Mouse (Mus musculus) ZHBTc4 (cell line): ENCODE measurements around the gene Cd9.

Experiments used
- DNase-seq: peaks from one replicate; pipeline ENCODE4 v3.0.0-alpha.2; 2011; ENCODE audit warnings: low read depth, low spot score

Cd9 gene

DNA sequence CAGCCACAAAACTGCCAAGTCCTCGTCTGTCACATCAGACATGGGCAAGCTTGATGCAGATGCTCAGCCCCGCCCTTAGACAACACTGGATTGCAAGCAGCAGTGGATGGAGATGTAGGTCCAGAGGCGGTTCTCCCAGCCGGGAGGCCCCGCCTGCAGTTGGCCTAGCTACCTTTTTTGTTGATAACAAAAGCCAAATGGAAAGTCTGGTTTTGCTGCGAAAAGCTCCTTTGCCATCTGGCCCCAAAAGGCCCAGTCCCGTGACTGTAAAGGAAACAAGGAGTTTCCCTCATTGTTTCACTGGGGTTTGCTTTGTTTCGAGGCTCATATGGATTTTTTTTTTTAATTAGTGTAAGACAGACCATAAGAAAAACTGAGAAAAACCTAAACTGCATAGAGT, 18.5 kb downstream of the Cd9 start:
- peak; percentile 51 for DNase-seq

- no peak for DNase-seq
Observed at GRCm38 (mm10) chr6:125475184-125475583, 19.4 kb downstream of the Cd9 start.

- no peak for DNase-seq
Observed at GRCm38 (mm10) chr6:125473939-125474338, 20.7 kb downstream of the Cd9 start.

DNA sequence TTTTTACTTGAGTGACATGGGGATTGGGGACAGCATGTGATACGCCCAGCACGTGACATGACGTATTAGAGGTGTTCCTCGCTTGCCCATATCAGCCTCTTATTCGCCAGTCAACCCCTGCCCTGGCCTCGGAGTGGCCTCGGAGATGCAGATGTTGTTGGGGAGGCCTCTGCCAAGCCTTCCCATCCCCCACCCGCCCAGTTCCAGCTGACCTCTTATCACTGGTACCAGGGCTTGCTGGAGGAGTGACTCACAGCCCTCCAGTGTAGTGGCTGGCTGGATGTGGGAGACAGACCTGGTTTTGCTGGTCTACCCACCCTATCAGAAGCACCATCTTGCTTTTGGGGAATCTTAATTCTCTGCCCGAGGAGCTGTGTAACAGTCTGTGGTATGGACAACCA, 21.3 kb downstream of the Cd9 start:
- DNase-seq, result peak; percentile 75

DNA sequence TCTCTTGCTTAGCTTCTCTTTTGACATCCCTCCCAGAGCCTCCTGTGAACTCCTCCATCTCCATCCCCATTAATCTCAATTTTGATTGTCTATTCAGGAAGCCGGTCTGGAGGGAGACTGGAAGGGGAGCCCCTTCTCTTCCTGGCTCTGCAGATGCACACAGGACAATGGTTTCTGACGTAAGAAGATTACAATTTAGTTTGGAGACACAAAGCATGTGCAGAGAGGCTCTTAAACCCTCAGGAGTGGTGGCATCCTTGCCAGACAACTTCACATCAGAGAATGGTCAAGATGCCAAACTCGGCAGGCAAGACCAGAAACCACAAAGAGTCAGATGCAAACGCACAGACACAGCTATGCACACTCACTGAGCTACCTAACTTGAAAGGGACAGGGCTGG, 22.7 kb downstream of the Cd9 start:
- no peak for DNase-seq

- no peak for DNase-seq
Observed at GRCm38 (mm10) chr6:125471326-125471725, 23.3 kb downstream of the Cd9 start.

DNA sequence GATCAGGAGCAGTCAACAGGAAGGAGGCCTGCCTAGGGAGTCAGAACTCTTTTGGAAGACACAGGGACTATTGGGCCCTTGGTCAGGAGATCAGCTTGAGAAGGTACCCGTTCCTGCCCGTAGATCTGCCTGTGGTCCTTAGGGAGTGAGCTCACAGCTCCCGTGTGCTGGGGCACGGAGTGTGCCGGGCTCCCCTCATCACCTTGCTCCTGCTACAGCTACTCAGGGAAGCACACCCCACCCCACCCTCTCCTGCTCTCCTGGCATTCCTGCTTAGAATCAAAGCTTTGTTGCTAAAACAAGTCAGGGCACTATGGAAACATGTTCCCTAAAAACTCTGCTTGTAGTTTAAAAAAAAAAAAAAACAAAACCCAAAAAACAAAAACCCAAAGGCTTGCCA, 24.0 kb downstream of the Cd9 start:
- DNase-seq, result no peak

GRCm38 (mm10) chr6:125469222-125469621, 25.4 kb downstream of the Cd9 start:
- no peak for DNase-seq

GRCm38 (mm10) chr6:125468179-125468960, 26.2 kb downstream of the Cd9 start:
- peak; percentile 61 for DNase-seq

- peak; percentile 57 for DNase-seq
Observed at GRCm38 (mm10) chr6:125467301-125467715, 27.3 kb downstream of the Cd9 start.

GRCm38 (mm10) chr6:125462312-125462711, 32.3 kb downstream of the Cd9 start:
- DNase-seq, result no peak

DNA sequence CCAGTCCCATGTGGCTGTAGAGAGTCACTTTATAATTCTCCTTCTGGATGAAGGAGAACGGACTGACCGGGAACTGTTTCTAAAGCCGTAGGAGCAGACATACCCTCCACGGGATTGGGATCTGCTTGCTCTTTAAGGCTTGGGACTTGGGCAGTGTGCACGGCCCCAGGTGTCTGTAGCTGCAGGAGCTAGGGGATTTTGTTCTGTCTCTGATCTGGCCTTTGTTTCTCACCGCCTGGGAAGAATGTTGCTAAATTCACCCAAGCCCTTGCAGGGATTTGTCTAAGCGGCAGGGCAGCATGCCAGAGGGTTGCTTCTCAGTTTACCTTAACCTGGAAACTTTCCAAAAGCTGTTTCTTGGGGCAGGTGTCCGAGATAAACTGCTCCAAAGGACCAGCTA, 32.8 kb downstream of the Cd9 start:
- DNase-seq, result no peak

DNA sequence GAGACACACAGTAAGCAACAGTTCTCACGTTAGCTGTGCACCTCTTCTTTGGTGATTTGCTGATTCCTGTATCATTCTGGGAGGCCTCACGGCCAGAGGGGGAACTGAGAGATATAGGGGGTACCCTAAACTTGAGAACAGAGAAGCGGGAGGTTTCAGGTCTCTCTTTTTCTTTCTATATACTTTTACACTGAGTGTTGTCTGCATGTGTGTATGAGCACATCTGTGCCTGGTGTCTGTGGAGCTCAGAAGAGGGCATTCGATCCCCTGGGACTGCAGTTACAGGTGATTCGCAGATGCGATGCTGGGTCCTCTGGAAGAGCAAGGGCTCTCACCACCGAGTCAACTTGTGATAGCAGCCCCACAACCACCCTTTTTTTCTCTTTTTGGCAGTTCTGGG, 33.3 kb downstream of the Cd9 start:
- DNase-seq, result no peak

DNA sequence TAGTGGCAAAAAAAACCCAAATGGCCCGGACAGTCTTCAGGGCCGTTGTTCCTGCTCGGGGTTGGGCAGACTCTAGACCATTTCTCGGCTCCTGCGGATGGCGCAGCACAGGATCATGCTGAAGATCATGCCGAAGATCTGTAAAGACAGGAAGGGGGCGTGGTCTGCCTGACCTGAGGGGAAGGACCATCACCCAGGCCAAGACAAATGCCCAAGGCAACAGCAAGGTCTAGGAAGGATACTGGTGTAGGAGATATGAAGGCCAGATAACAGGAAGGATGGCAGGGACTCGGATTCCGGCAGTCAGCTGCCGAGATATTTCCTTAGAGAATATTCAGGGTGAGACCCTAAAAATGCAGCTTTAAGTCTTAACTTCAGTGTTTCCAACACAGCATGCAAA, 34.0 kb downstream of the Cd9 start:
- DNase-seq, result peak; percentile 64

DNA sequence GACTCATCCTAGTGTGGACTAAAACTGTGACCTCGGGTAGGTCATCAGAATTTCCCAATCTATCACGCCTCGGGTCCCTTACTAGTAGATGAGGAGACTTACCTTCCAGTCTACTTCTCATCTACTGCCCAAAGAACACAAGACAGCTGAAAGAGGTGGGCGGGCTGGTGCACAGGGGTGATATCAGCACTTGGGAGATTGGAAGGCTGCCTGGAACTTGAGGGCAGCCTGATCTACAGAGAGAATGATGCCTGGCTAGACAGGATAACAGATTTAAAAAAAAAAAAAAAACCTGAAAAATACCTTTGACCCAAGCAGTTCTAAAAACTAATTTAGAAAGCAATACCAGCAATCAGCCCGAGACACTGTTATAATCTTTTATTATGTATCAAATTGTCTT, 34.7 kb downstream of the Cd9 start:
- DNase-seq, result no peak

DNA sequence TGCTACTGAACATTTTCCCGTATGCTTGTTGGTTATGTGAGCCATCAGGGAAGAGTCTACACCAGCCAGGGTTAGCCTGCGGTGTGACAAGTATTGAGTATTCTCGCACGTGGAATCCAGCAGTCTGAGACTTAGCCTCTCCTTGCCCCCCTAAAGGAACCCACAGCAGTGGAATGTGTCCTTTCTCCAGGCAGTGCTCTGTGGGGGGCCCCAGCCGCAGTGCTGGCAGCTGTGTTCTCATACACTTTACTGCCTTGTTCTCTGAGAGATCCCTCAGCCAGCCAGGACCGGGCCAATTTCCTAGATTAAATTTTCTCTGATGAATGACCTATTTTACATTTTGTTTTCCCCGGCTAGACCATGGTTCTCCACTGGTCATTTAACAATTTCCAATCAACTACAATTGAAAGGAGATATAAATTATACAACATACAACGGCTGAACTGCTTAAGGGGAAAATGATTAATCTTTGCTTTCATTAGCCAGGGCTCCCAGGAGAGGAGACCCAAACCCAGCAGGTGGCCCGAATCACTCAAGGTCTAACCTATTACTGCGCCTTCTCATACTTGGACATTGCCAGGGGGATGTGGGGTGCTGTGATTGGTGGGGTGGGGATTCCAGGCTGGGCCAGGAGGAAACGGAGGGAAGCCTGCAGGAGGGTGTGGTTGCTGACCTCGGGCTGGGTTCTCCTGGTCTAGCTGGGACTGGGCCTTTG, 38.6 kb downstream of the Cd9 start:
- DNase-seq, result peak; percentile 70

DNA sequence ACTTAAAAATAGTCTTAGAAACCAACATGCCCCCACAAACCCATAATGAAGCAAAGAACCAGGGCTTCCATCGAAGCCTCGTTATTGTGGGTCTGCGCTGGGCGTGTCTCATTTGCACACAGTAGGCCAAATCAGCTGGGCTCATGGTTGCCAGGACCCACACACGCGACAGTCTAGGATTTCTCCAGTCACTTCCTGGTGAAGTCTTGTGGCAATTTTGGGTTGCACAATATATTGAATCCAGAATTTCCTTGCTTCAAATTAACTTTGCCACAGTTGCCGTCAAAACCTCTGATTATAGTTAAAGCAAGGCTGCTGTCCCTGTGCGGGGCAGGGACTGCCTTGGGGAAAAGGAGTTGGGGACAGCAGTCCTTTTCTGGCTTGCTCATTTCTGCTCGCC, 39.9 kb downstream of the Cd9 start:
- DNase-seq, result peak; percentile 44

DNA sequence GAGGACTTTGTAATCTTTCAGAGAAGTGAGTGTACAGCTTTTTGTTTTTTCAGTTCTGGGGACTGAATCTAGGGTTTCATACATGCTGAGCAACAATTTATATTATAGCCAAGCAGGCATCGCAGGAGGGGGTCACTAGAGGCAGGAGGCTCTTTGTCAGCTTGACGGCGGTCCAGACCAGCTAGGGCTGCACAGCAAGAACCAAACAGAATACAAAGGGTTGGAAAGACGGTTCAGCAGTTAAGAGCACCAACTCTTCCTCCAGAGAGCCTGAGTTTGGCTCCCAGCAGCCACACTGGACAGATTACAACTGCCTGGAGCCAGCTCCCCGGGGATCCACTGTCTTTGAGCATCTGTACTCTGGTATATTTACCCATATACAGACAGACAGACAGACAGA, 40.3 kb downstream of the Cd9 start:
- peak; percentile 73 for DNase-seq

DNA sequence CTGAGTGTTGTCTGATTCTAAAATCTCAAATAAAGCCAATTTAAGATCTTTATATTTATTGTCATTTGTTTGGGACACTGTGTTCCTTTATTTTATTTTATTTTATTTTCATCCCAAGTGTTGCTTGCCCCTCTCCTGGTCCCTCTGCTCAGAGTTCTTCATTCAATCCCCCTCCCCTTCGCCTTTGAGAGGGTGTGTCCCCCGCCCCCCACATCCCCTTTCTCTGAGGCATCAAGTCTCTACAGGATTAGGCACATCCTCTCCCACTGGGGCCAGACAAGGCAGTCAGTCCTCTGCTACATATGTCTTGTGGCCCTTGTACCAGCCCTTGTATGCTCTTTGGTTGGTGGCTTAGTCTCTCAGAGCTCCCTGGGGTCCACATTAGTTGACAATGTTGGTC, 46.9 kb downstream of the Cd9 start:
- peak; percentile 59 for DNase-seq

GRCm38 (mm10) chr6:125447205-125447604, 47.4 kb downstream of the Cd9 start:
- peak; percentile 86 for DNase-seq

DNA sequence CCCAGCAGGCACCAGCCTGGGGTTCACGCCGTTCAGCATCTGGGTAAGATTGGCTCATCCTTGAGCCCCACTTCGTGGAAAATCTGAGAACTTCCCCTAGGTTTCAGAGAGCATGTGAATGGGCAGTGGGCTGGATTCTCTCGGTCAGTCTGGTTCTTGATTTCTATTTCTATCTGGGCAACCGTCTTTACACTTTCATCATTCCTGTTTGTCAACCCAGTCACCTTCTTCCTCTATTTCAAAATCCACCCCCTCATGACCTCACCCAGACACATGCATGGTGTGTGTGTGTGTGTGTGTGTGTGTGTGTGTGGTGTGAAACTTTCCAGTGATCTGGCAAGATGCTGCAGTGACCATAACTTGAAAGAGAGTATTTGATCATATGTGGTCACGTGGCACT, 49.2 kb downstream of the Cd9 start:
- DNase-seq, result no peak

GRCm38 (mm10) chr6:125442591-125442990, 52.0 kb downstream of the Cd9 start:
- peak; percentile 88 for DNase-seq

DNA sequence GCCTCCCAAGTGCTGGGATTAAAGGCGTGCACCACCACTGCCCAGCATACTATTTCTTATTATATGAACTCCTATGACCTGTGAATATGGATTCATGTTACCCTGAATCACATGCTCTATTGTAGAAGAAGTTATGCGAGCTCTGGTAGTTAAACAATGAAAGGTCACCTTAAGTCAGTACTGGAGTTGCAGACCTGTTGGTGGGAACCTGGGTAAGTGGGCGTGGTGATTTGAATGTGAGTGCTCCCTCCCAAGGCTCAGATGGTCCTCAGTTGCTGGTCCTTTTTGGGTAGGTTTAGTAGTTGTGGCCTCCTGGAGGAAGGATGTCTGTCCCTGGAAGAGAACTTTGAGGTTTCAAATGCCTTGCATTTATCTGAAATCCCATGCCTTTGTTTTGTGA, 57.8 kb downstream of the Cd9 start:
- peak; percentile 72 for DNase-seq
